Mouse (Mus musculus) forebrain, embryonic 14.5 days (tissue): ENCODE results near the gene Neurog3. TPM values are rescaled to one million over a fixed set of nuclear protein-coding genes. Genes with fewer than 3 reads are reported as not detected.

ENCODE experiments used
- ATAC-seq: fragments of 200-750 bp; cut with Nextera tagmentation; 2 replicates; pipeline ENCODE4 v1.8.0; 2017; ENCODE audit warnings: mild to moderate bottlenecking, moderate library complexity
- DNase-seq: peaks from one replicate; pipeline ENCODE4 v3.0.0-alpha.2; 2015; ENCODE audit warnings: low spot score
- H3K27ac ChIP-seq: fragments of 300-500 bp; sonication (generic); 2 replicates; pipeline ENCODE4 v1.5.1; 2014; ENCODE audit warnings: low read depth, mild to moderate bottlenecking, control low read depth, low read length, moderate library complexity
- H3K27me3 ChIP-seq: fragments of 300-500 bp; sonication (generic); replicated peaks from 2 replicates; pipeline ENCODE4 v1.6.1; 2014; ENCODE audit warnings: low read length, control low read depth, mixed read lengths; ENCODE audit not compliant: control insufficient read depth, insufficient read depth
- H3K36me3 ChIP-seq: fragments of 300-500 bp; sonication (generic); 2 replicates; pipeline ENCODE4 v1.6.1; 2014; ENCODE audit warnings: low read length, control low read depth; ENCODE audit not compliant: control insufficient read depth, insufficient read depth
- H3K4me1 ChIP-seq: fragments of 300-500 bp; sonication (generic); 2 replicates; pipeline ENCODE4 v1.6.1; 2014; ENCODE audit warnings: antibody characterized with exemption, low read length, control low read depth; ENCODE audit not compliant: control insufficient read depth, insufficient read depth
- H3K4me2 ChIP-seq: fragments of 300-500 bp; sonication (generic); 2 replicates; pipeline ENCODE4 v1.6.1; 2014; ENCODE audit warnings: mild to moderate bottlenecking, control low read depth, low read length
- H3K4me3 ChIP-seq: fragments of 300-500 bp; sonication (generic); 2 replicates; pipeline ENCODE4 v1.5.1; 2014; ENCODE audit warnings: low read depth, low read length, control low read depth
- H3K9ac ChIP-seq: fragments of 300-500 bp; sonication (generic); 2 replicates; pipeline ENCODE4 v1.6.1; 2014; ENCODE audit warnings: mild to moderate bottlenecking, low read length, control low read depth, moderate library complexity
- H3K9me3 ChIP-seq: fragments of 300-500 bp; sonication (generic); replicated peaks from 2 replicates; pipeline ENCODE4 v1.6.1; 2016; ENCODE audit warnings: low read length, control low read depth, mixed read lengths; ENCODE audit not compliant: control insufficient read depth
- WGBS: fragments of 180-500 bp; shearing (Covaris S2); extraction: QIAGEN DNeasy Blood & Tissue Kit; methylation state at CpG from one replicate; pipeline ENCODE4 v1.1.7; 2014; 5-methylcytosine and 5-hydroxymethylcytosine counted together
- polyA plus RNA-seq: library from polyadenylated mRNA; unstranded; fragments of >200 nt; fragmentation: Nextera tagmentation; extraction: Ambion mirVana; gene quantifications from 2 replicates; pipeline ENCODE4 v1.2.1, GENCODE M21; 2014

Neurog3 gene
- polyA plus RNA-seq, 1 experiment from 2014 or later = 0.29 TPM

GRCm38 (mm10) chr10:62149929-62150328, 17.0 kb downstream of the Neurog3 start:
- Histone ChIP-seq H3K4me3 (no peak overlapping the region), H3K9me3 (no peaks in the 10 kb centered on the region), H3K27me3 (no peaks in the 10 kb centered on the region), H3K36me3 (no peaks in the 10 kb centered on the region), H3K4me2 (no peak overlapping the region), H3K27ac (no peak overlapping the region), H3K4me1 (no peaks in the 10 kb centered on the region), H3K9ac (no peak overlapping the region)
- DNase-seq (no peak), ATAC-seq (no peak)
- WGBS = 9% methylated on average over 7 of the region's 7 CpGs

- no peak for ATAC-seq
Observed at GRCm38 (mm10) chr10:62162410-62162809, 29.5 kb downstream of the Neurog3 start.

GRCm38 (mm10) chr10:62172841-62173553, 40.1 kb downstream of the Neurog3 start:
- H3K27ac ChIP-seq = no peak overlapping the region
- H3K4me3 ChIP-seq = no peak overlapping the region
- H3K4me1 ChIP-seq = peaks cover 7% of the 10 kb centered on the region; the same call in 1 of the 2 replicates
- ATAC-seq (no peak), DNase-seq (no peak)
- no peaks in the 10 kb centered on the region for H3K27me3 ChIP-seq
- 6% methylated on average over 9 of the region's 9 CpGs for WGBS
- no peaks in the 10 kb centered on the region for H3K9me3 ChIP-seq
- H3K36me3 ChIP-seq = no peaks in the 10 kb centered on the region
- H3K4me2 ChIP-seq = no peak overlapping the region
- no peak overlapping the region for H3K9ac ChIP-seq

More at GRCm38 (mm10) chr10:62162410-62162809, 29.5 kb downstream of the Neurog3 start:
- no peaks in the 10 kb centered on the region for H3K4me1 ChIP-seq
- H3K27me3 ChIP-seq = no peaks in the 10 kb centered on the region
- no peak overlapping the region for H3K4me2 ChIP-seq
- H3K9me3 ChIP-seq = no peaks in the 10 kb centered on the region; the same call in 1 of the 2 replicates
- no peak overlapping the region for H3K9ac ChIP-seq
- DNase-seq = no peak
- H3K27ac ChIP-seq = no peak overlapping the region
- WGBS = 69% methylated on average over 10 of the region's 10 CpGs
- H3K4me3 ChIP-seq = no peak overlapping the region
- H3K36me3 ChIP-seq = no peaks in the 10 kb centered on the region

- 18% methylated on average over 7 of the region's 9 CpGs for WGBS
- no peak overlapping the region for H3K4me2 ChIP-seq
- peaks cover 7% of the 10 kb centered on the region; the same call in 1 of the 2 replicates for H3K4me1 ChIP-seq
- no peak for DNase-seq
- no peaks in the 10 kb centered on the region for H3K27me3 ChIP-seq
- no peak for ATAC-seq
- no peak overlapping the region for H3K9ac ChIP-seq
- H3K36me3 ChIP-seq = no peaks in the 10 kb centered on the region
- H3K4me3 ChIP-seq = no peak overlapping the region
- H3K9me3 ChIP-seq = no peaks in the 10 kb centered on the region
- no peak overlapping the region for H3K27ac ChIP-seq
Observed at GRCm38 (mm10) chr10:62173941-62174448, 41.1 kb downstream of the Neurog3 start.

GRCm38 (mm10) chr10:62174533-62175313, 41.8 kb downstream of the Neurog3 start:
- ATAC-seq (0 out of 2 replicates have a peak, but pooled peaks have one; percentile 54), DNase-seq (peak; percentile 38)
- no peak overlapping the region for H3K9ac ChIP-seq
- H3K27ac ChIP-seq = no peak overlapping the region
- no peaks in the 10 kb centered on the region for H3K9me3 ChIP-seq
- H3K4me1 ChIP-seq = peaks cover 7% of the 10 kb centered on the region; the same call in 1 of the 2 replicates
- H3K4me2 ChIP-seq = no peak overlapping the region
- H3K27me3 ChIP-seq = no peaks in the 10 kb centered on the region
- 23% methylated on average over 15 of the region's 15 CpGs for WGBS
- no peaks in the 10 kb centered on the region for H3K36me3 ChIP-seq
- no peak overlapping the region for H3K4me3 ChIP-seq

GRCm38 (mm10) chr10:62179944-62180343, 47.1 kb downstream of the Neurog3 start:
- no peaks in the 10 kb centered on the region for H3K9me3 ChIP-seq
- H3K9ac ChIP-seq = no peak overlapping the region
- no peak overlapping the region for H3K4me3 ChIP-seq
- no peaks in the 10 kb centered on the region for H3K4me1 ChIP-seq
- DNase-seq = no peak
- no peak overlapping the region for H3K27ac ChIP-seq
- no peak overlapping the region for H3K4me2 ChIP-seq
- no peaks in the 10 kb centered on the region for H3K27me3 ChIP-seq
- no peak for ATAC-seq
- no peaks in the 10 kb centered on the region for H3K36me3 ChIP-seq
- 88% methylated on average over 3 of the region's 3 CpGs for WGBS

GRCm38 (mm10) chr10:62181701-62182100, 48.8 kb downstream of the Neurog3 start:
- Histone ChIP-seq H3K9ac (no peak overlapping the region), H3K4me3 (no peak overlapping the region), H3K4me1 (no peaks in the 10 kb centered on the region), H3K36me3 (no peaks in the 10 kb centered on the region), H3K27ac (no peak overlapping the region), H3K4me2 (no peak overlapping the region), H3K9me3 (no peaks in the 10 kb centered on the region), H3K27me3 (no peaks in the 10 kb centered on the region)
- 46% methylated on average over 3 of the region's 3 CpGs for WGBS
- no peak for DNase-seq
- ATAC-seq = no peak

- Histone ChIP-seq H3K36me3 (no peaks in the 10 kb centered on the region), H3K27ac (no peak overlapping the region), H3K9me3 (no peaks in the 10 kb centered on the region), H3K27me3 (no peaks in the 10 kb centered on the region), H3K4me2 (no peak overlapping the region), H3K4me1 (no peaks in the 10 kb centered on the region), H3K9ac (no peak overlapping the region), H3K4me3 (no peak overlapping the region)
- ATAC-seq = no peak; the same call in 1 of the 2 replicates
- 78% methylated on average over 6 of the region's 6 CpGs for WGBS
- DNase-seq = no peak
Observed at GRCm38 (mm10) chr10:62182471-62183014, 49.7 kb downstream of the Neurog3 start.
